Mouse (Mus musculus): ENCODE data around the gene Ikzf2.

Ikzf2 gene

GRCm38 (mm10) chr1:69591889-69592288, 95.2 kb downstream of the Ikzf2 start:
- no peak for DNase-seq (ENCODE audit: low spot score)

DNA sequence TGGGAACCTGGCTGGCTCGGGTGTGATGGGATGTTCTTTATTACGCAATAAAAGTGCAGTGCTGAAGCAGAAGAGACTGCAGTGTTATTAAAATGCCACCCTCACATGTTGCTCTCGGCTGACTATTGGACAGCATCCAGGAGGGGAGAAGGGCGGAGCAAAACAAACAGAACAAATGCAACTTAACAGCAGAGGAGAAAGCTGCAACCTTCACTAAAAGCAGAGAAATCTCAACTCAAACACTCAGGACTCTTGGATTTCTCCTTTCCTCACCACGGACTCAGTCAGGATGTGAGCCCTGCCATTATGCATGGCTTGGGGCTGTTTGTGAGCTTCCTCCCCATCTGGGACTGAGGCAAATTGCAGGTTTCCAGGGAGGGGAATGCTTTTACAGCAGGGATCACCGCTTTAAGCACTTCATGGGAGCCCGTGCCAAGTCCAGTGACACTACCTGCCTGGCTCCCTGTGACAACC, 95.7 kb downstream of the Ikzf2 start:
- DNase-seq (ENCODE audit: low spot score) = peak; percentile 7

DNA sequence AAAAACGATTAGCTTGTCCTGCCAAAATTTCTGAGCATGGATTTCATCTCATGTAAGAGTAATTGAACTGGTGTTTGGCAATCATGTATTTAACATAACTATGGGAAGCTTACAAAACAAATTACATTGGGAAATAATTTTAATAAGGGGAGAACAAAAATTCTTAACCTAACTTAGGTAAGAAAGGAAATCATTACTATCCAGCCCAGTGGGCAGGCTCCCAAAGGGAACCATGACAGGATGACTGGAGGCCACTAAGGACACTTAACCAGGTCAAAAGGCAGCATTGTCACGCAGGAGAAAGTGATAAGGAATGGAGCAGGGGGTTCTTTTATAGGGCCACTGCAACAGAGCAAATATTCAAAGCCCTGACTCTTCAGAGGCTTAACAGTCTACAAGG, 101.5 kb downstream of the Ikzf2 start:
- no peak for DNase-seq (ENCODE audit: low spot score)

DNA sequence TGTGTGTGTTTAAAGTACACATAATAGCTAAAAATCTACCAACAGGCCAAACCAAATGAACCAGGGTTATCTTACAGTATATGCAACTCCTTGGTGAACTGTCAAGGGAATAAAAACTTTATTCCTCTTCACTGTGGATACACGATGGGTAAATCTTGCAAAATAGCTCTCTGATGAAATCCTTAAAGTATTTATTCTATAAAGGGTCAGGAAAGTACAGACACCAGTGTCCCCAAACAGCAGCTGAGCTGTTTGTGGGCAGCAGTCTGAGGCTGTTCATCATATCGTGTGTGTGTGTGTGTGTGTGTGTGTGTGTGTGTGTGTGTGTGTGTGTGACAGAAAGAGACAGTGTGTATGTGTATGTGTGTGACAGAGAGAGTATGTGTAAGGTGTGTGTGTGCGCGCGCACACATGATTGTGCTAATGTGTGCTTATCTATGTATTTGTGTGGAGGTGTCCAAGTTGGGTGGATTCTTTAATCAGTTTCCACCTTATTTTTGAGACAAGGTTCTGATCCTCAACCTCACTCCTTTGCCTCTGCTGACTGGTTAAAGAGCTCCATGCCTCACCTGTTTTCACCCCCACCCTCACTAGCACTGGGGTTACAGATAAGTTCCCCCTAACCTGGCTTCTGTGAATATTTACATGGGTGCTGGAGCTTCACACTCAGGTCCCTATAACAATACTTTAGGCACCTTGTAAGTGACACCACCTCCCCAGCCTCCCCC, 102.9 kb downstream of the Ikzf2 start:
- DNase-seq (ENCODE audit: low spot score) = no peak

DNA sequence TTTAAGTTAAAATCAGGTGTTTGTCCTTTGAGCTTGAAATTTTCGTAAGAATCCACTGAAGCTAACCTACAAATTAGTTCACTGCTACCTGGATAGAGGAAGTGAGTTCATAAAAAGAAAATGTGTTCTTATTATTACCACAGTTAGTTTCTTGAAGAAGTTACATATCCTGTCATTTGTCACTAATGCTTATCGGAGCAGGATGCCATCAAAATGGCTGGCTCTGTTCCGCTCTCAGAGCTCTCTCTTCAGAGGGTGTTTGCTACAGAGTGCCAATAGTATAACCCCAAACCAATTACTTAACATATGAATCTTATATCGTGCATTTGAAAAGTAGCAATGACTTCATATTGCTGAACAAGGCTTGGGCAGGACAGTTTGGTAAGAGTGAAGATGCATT, 108.1 kb downstream of the Ikzf2 start:
- no peak for DNase-seq (ENCODE audit: low spot score)

DNA sequence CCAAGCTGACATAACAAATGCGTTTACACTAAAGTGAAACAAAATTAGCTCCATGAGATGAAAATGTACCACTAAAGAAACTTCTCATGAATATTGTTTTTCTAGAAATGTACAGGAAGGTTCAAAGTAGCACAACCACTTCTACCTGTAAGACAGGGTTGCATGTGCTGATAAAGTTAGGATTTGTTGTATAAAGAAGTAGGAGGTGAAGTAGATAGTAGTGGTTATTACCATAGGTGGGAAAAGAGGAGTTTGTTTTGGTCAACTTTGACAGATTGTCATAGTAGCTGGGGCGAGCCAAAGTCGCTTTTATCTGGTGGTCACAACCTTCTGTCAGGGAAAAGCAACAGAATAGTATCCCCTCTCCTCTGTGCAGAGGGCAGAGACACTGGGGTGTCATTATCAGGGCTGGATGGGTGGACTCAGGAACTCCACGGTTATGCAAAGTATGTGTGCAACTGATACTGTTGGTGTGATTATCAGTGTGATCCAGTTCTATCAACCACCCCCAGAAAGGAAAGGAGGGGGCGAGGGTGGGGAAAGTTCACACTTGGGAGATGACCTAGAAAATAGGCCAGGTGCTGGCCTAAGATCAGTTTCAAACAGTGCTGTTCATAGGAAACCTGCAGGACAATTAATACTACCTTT, 127.5 kb downstream of the Ikzf2 start:
- DNase-seq (ENCODE audit: low spot score) = no peak

DNA sequence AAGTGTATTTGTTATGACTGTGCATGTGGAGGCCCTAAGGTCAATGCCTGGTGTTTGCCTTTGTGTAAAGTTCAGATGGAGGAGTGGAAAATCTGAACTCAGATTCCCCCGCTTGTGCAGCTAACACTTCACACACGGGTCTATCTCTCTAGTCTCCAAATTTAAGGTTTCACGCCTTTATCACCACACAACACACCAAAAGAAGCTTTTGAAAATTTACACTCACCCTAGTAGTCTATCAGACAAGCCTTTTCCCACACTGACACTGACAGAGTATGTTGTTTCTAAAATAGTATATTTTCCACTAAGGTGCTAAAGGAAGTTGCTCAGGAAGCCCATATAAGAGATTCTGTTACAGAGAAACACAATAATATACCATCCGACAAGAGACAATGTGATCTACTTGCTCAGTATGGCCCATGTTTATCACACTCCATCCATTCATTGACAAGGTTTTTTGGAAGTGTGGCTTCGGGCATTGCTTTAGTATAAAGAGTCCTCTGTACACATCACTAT, 131.4 kb downstream of the Ikzf2 start:
- no peak for DNase-seq (ENCODE audit: low spot score)

DNA sequence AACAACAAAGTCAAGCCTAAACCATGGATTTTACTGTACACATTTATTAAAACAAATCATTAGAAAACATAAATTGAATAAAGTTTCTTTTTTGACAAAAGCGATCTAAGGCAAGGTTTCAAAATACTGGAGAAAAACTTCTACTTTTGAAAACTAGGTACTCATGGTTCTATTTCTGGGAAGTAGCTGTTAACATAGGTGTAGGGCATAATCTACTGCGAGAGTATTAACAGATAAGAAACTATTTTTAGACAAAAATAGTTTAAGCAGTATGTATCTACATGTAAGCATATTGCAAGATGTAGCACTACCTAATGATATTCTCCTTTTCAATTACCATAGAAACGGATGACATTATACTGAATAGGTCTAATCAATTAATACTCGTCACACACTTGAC, 137.1 kb downstream of the Ikzf2 start:
- DNase-seq (ENCODE audit: low spot score) = no peak

DNA sequence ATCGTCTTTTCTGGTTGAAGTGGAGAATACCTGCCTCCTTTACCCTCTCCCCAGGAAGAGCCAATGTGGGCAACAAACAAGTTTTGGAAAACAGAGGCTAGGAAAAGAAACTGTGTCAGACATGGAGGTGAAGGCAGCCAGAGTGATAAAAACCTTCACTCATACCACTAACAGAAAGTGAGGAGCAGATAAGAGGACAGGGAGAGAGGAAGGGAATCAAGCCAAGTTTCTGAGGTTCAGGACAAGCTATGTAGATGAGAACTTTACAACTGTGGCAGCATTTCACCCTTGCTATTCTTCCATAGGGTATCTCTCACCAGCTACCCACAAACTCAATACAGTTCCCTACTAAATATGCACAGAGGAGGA, 141.2 kb downstream of the Ikzf2 start:
- DNase-seq (ENCODE audit: low spot score) = no peak

DNA sequence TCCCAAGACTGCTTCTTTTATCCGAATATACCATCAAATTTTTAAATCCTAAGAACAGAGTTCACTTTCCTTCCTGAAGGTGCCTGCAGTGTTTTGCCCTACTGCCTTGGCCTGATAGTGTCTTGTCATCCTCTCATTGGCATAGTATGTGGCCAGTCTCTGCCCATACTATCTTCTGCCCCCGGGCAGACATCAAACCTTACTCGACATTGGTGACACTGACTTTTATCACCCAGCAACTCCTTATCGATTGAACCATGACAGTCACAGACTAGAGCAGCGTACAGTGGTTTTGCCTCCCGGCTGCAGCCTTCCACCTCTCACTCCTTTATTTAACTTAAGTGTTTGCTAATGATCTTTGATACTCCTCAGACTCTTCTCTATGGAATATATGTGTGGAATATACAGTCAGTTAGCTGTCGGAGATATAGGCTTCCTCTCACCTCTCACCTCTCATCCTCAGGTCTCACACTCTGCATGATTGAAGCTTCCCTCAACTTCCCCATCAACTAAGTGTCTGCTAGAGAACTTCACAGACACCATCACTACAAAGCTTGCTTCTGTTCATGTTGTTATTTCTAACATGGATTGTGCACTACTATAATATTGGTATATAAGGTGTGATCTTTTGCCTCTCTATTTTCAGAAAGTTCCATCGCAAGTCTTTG, 141.7 kb downstream of the Ikzf2 start:
- no peak for DNase-seq (ENCODE audit: low spot score)

- no peak for DNase-seq (ENCODE audit: low spot score)
Measured at GRCm38 (mm10) chr1:69543774-69544597, 143.1 kb downstream of the Ikzf2 start.

GRCm38 (mm10) chr1:69542546-69542945, 144.5 kb downstream of the Ikzf2 start:
- DNase-seq (ENCODE audit: low spot score) = no peak

- peak; percentile 57 for DNase-seq (ENCODE audit: low spot score)
Measured at GRCm38 (mm10) chr1:69538663-69539062, 148.4 kb downstream of the Ikzf2 start.

DNA sequence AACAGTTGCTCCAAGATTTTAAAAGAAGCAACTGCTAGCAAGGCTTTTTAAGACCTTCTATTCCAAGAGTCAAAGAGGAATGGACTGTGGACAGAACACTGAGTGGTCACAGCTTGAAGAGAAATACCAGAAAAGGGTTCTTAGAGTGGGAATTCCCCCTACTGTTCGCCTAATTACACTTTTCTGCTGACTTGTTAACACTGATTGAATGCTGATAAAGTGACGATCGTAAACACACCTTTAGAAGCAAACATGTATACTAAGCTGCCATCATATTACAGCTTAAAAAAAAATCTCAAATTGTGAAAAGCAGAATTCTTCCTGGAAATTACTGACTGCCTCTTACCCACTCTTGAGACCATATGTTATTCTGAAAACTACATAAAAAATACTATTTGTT, 149.4 kb downstream of the Ikzf2 start:
- DNase-seq (ENCODE audit: low spot score) = no peak

DNA sequence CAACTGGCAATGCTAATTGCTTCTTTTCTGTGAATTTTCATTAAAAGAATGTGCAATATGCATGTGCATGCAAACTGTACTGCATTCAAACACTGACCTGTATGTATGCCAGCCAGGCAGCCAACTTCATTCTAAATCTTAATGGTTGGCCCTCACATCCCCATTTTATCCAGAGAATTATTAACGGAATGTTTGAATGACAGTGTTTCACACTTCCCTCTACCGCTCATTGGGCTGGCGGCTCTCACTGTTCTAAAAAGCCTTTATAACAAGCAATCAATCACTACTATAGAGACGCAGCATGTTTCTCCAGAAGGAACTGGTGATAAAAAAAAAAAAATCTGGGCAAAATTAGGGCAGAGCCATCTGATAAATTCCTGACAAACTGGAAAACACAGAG, 151.5 kb downstream of the Ikzf2 start:
- no peak for DNase-seq (ENCODE audit: low spot score)

DNA sequence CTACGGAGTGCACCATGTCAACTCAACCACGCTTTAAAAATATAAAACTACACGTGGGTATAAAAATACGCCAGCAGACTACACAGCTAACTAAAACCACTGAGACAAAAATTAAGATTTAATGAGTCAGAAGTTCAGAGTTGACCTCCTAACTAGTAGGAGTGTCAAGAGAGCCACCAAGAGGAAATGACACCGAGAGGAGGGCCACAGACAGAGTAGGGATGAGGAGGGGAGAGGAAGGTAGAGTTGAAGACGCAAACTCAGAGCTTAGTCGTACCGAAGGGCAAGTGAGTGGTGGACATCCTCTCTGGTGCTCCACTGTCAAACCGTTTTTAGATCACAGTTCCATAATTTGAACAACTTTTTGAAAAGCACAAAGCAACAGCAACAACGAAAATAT, 154.0 kb downstream of the Ikzf2 start:
- DNase-seq (ENCODE audit: low spot score) = no peak

DNA sequence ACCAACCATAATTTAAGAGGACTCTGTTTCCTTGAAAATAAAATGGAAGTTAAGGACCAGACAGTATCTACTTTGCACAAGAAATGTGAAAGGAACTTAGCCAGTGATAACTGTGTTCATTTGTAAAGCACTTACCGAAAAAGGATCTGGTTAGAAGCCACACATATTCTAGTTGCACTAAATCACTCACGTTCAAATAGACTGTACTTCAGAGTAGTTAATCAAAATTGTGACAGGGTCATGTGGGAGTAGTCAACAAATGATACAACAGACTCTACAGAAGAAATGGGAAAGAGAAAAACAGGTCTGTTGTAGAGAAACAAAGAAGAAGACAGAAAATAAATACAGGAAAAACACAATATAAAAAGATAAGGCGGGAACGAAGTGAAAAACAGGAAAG, 158.3 kb downstream of the Ikzf2 start:
- no peak for DNase-seq (ENCODE audit: low spot score)

GRCm38 (mm10) chr1:69521656-69522055, 165.4 kb downstream of the Ikzf2 start:
- no peak for DNase-seq (ENCODE audit: low spot score)

GRCm38 (mm10) chr1:69519356-69519755, 167.7 kb downstream of the Ikzf2 start:
- DNase-seq (ENCODE audit: low spot score) = no peak

DNA sequence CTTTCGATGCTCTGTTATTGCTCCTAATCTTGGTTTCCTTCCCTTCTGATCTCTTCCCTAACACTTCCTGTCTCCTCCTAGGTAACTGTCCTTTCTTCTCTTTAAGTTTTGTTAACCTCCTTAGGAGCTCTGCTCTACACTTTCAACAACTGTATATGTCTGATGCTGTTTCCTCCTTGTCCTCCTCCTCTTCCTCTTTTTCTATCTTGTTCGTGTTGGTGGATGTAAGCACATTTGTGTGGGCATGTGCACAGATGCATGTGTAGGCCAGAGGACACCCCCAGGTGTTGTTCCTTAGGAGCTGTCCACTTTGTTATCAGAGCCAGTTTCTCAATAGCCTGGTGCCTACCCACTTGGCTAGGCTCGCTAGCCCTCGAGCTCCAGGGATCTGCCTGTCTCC, 169.0 kb downstream of the Ikzf2 start:
- DNase-seq (ENCODE audit: low spot score) = no peak

DNA sequence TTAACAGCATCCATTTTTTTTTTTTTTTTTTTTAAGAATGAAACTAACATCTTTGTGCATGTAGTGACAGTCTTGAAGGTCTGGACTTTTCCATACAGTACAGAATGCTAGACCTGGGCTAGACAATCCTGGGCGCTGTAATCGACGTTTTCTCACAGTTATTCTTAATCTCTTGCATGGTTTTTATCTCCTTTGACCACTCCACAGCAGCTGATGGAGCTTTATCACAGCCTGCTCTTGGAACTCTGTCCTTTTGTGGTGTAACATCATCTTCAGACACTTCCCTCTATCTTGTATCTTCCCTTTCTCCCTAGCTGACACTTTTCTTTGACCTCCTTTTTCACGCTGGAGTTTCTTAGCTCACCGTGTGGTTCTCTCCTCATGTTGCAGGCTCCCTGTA, 170.9 kb downstream of the Ikzf2 start:
- DNase-seq (ENCODE audit: low spot score) = no peak

DNA sequence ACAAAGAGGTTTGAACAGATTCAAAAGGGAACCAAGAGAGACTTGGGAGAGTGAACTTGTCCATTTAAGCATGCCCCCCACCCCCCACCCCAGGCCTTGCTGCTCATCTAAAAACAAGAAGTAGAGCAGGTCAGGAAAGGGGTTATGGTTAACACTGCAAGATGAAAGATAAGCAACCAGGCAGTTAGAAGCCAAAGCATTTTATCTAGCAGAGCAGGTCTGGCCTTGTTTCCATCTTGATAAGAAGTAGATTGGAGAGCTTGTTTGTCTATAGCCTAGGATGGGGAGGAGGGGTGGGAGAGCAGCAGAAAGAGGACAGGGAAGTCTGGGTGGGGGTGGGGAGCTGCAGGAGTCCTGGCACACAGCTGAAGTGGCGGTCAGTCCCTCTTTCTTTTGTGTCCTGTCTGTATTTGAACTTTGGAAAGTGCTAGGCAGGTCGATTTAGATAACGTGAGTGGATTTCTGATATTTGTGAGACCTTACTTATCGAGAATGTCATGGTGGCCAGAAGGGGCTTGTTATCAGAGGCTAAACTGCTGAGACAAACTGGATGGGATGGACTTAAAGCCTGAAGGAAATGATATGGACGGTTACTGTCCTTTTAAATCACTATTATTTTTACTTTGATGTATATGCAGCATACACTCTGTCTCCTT, 173.3 kb downstream of the Ikzf2 start:
- DNase-seq (ENCODE audit: low spot score) = no peak

Measured in embryo, embryonic 10.5 days (tissue).